Mouse (Mus musculus) hindbrain, embryonic 13.5 days (tissue): Measurements from ENCODE around the gene Tgfb2. TPM values are rescaled to one million over a fixed set of nuclear protein-coding genes. Genes with fewer than 3 reads are reported as not detected.

Experiments used
- ATAC-seq: fragments of 200-750 bp; cut with Nextera tagmentation; 2 replicates; pipeline ENCODE4 v1.8.0; 2017; ENCODE audit warnings: moderate TSS enrichment; ENCODE audit not compliant: low FRiP score
- H3K27ac ChIP-seq: fragments of 300-500 bp; sonication (generic); 2 replicates; pipeline ENCODE4 v1.5.1; 2015; ENCODE audit warnings: inconsistent platforms, mild to moderate bottlenecking, moderate library complexity
- H3K27me3 ChIP-seq: fragments of 300-500 bp; sonication (generic); 2 replicates; pipeline ENCODE4 v1.6.1; 2015; ENCODE audit warnings: mild to moderate bottlenecking, inconsistent platforms
- H3K36me3 ChIP-seq: fragments of 300-500 bp; sonication (generic); 2 replicates; pipeline ENCODE4 v1.6.1; 2015; ENCODE audit warnings: mild to moderate bottlenecking, inconsistent platforms
- H3K4me1 ChIP-seq: fragments of 300-500 bp; sonication (generic); replicated peaks from 2 replicates; pipeline ENCODE4 v1.6.1; 2015; ENCODE audit warnings: inconsistent platforms
- H3K4me2 ChIP-seq: fragments of 300-500 bp; sonication (generic); 2 replicates; pipeline ENCODE4 v1.6.1; 2015; ENCODE audit warnings: inconsistent platforms, mild to moderate bottlenecking, moderate library complexity
- H3K4me3 ChIP-seq: fragments of 300-500 bp; sonication (generic); 2 replicates; pipeline ENCODE4 v1.5.1; 2015; ENCODE audit warnings: mild to moderate bottlenecking, inconsistent platforms
- H3K9ac ChIP-seq: fragments of 300-500 bp; sonication (generic); 2 replicates; pipeline ENCODE4 v1.6.1; 2015; ENCODE audit warnings: mild to moderate bottlenecking, inconsistent platforms
- H3K9me3 ChIP-seq: fragments of 300-500 bp; sonication (generic); 2 replicates; pipeline ENCODE4 v1.6.1; 2016; ENCODE audit warnings: inconsistent platforms
- WGBS: fragments of 180-500 bp; shearing (Covaris S2); methylation state at CpG from one replicate; pipeline ENCODE4 v1.1.7; 2015; 5-methylcytosine and 5-hydroxymethylcytosine counted together
- polyA plus RNA-seq: library from polyadenylated mRNA; unstranded; fragments of >200 nt; fragmentation: Nextera tagmentation; extraction: Ambion mirVana; gene quantifications from 2 replicates; pipeline ENCODE4 v1.2.1, GENCODE M21; 2015

The Tgfb2 gene
- polyA plus RNA-seq, 1 experiment from 2014 or later: 20.6 TPM

GRCm38 (mm10) chr1:186698583-186699338 is 7.0 kb downstream of the Tgfb2 start:
- Histone ChIP-seq H3K27me3 (peaks cover 6% of the 10 kb centered on the region; the same call in 1 of the 2 replicates), H3K4me3 (no peak overlapping the region), H3K36me3 (no peaks in the 10 kb centered on the region), H3K4me2 (no peak overlapping the region), H3K27ac (no peak overlapping the region), H3K4me1 (peaks cover 13% of the 10 kb centered on the region), H3K9me3 (no peaks in the 10 kb centered on the region), H3K9ac (no peak overlapping the region)
- WGBS: 76% methylated on average over 15 of the region's 15 CpGs
- ATAC-seq: no peak

GRCm38 (mm10) chr1:186696231-186696630 is 9.6 kb downstream of the Tgfb2 start:
- Histone ChIP-seq H3K4me3 (no peak overlapping the region), H3K9me3 (no peaks in the 10 kb centered on the region), H3K27me3 (no peaks in the 10 kb centered on the region), H3K4me1 (no peaks in the 10 kb centered on the region), H3K9ac (no peak overlapping the region), H3K4me2 (no peak overlapping the region), H3K27ac (no peak overlapping the region), H3K36me3 (no peaks in the 10 kb centered on the region)
- no peak for ATAC-seq
- WGBS: 88% methylated on average over 9 of the region's 9 CpGs

- no peaks in the 10 kb centered on the region for H3K36me3 ChIP-seq
- H3K4me2 ChIP-seq: no peak overlapping the region
- no peak overlapping the region for H3K27ac ChIP-seq
- no peaks in the 10 kb centered on the region for H3K9me3 ChIP-seq
- no peak for ATAC-seq
- H3K4me3 ChIP-seq: no peak overlapping the region
- H3K9ac ChIP-seq: no peak overlapping the region
- no peaks in the 10 kb centered on the region for H3K4me1 ChIP-seq
- no peaks in the 10 kb centered on the region for H3K27me3 ChIP-seq
- 69% methylated on average over 4 of the region's 4 CpGs for WGBS
Observed at GRCm38 (mm10) chr1:186695361-186695760, 10.4 kb downstream of the Tgfb2 start.

- Histone ChIP-seq H3K4me1 (no peaks in the 10 kb centered on the region), H3K27me3 (no peaks in the 10 kb centered on the region), H3K9me3 (no peaks in the 10 kb centered on the region), H3K36me3 (no peaks in the 10 kb centered on the region), H3K9ac (no peak overlapping the region), H3K4me2 (no peak overlapping the region), H3K27ac (no peak overlapping the region), H3K4me3 (no peak overlapping the region)
- no peak for ATAC-seq
- 89% methylated on average over 4 of the region's 4 CpGs for WGBS
Observed at GRCm38 (mm10) chr1:186692370-186692769, 13.4 kb downstream of the Tgfb2 start.

- Histone ChIP-seq H3K4me3 (no peak overlapping the region), H3K27ac (no peak overlapping the region), H3K4me2 (no peak overlapping the region), H3K9me3 (no peaks in the 10 kb centered on the region), H3K27me3 (no peaks in the 10 kb centered on the region), H3K4me1 (no peaks in the 10 kb centered on the region), H3K36me3 (no peaks in the 10 kb centered on the region), H3K9ac (no peak overlapping the region)
- ATAC-seq: no peak
- WGBS: 82% methylated on average over 9 of the region's 9 CpGs
Observed at GRCm38 (mm10) chr1:186691708-186692107, 14.1 kb downstream of the Tgfb2 start.

GRCm38 (mm10) chr1:186684041-186684440 is 21.7 kb downstream of the Tgfb2 start:
- H3K9ac ChIP-seq: no peak overlapping the region
- no peak overlapping the region for H3K27ac ChIP-seq
- no peaks in the 10 kb centered on the region for H3K9me3 ChIP-seq
- WGBS: 92% methylated on average over 3 of the region's 3 CpGs
- no peaks in the 10 kb centered on the region for H3K36me3 ChIP-seq
- peaks cover 10% of the 10 kb centered on the region; the same call in 1 of the 2 replicates for H3K4me1 ChIP-seq
- no peaks in the 10 kb centered on the region for H3K27me3 ChIP-seq
- no peak for ATAC-seq
- H3K4me3 ChIP-seq: no peak overlapping the region
- H3K4me2 ChIP-seq: no peak overlapping the region

- no peaks in the 10 kb centered on the region for H3K9me3 ChIP-seq
- no peak overlapping the region for H3K4me2 ChIP-seq
- no peak overlapping the region for H3K27ac ChIP-seq
- H3K27me3 ChIP-seq: no peaks in the 10 kb centered on the region
- H3K4me1 ChIP-seq: peaks cover 10% of the 10 kb centered on the region; the same call in 1 of the 2 replicates
- no peak overlapping the region for H3K9ac ChIP-seq
- ATAC-seq: no peak
- 28% methylated on average over 7 of the region's 7 CpGs for WGBS
- H3K36me3 ChIP-seq: no peaks in the 10 kb centered on the region
- H3K4me3 ChIP-seq: no peak overlapping the region
Observed at GRCm38 (mm10) chr1:186682606-186683005, 23.2 kb downstream of the Tgfb2 start.

GRCm38 (mm10) chr1:186677614-186678013 is 28.2 kb downstream of the Tgfb2 start:
- no peak overlapping the region for H3K4me3 ChIP-seq
- no peak overlapping the region for H3K4me2 ChIP-seq
- no peak overlapping the region for H3K9ac ChIP-seq
- H3K27ac ChIP-seq: no peak overlapping the region
- H3K9me3 ChIP-seq: no peaks in the 10 kb centered on the region
- 86% methylated on average over 12 of the region's 12 CpGs for WGBS
- no peaks in the 10 kb centered on the region for H3K36me3 ChIP-seq
- peaks cover 20% of the 10 kb centered on the region for H3K4me1 ChIP-seq
- H3K27me3 ChIP-seq: no peaks in the 10 kb centered on the region
- ATAC-seq: no peak

GRCm38 (mm10) chr1:186676199-186676598 is 29.6 kb downstream of the Tgfb2 start:
- WGBS: 54% methylated on average over 5 of the region's 5 CpGs
- Histone ChIP-seq H3K4me2 (no peak overlapping the region), H3K36me3 (no peaks in the 10 kb centered on the region), H3K4me3 (no peak overlapping the region), H3K4me1 (peaks cover 13% of the 10 kb centered on the region), H3K9ac (no peak overlapping the region), H3K9me3 (no peaks in the 10 kb centered on the region), H3K27me3 (no peaks in the 10 kb centered on the region), H3K27ac (no peak overlapping the region)
- ATAC-seq: no peak

GRCm38 (mm10) chr1:186675263-186675662 is 30.5 kb downstream of the Tgfb2 start:
- peaks cover 13% of the 10 kb centered on the region for H3K4me1 ChIP-seq
- no peak overlapping the region for H3K4me3 ChIP-seq
- no peak overlapping the region for H3K4me2 ChIP-seq
- H3K9ac ChIP-seq: no peak overlapping the region
- no peaks in the 10 kb centered on the region for H3K27me3 ChIP-seq
- no peak overlapping the region for H3K27ac ChIP-seq
- no peaks in the 10 kb centered on the region for H3K36me3 ChIP-seq
- no peaks in the 10 kb centered on the region for H3K9me3 ChIP-seq
- no peak for ATAC-seq
- 81% methylated on average over 6 of the region's 6 CpGs for WGBS

GRCm38 (mm10) chr1:186674621-186675020 is 31.2 kb downstream of the Tgfb2 start:
- H3K27ac ChIP-seq: no peak overlapping the region
- no peak overlapping the region for H3K9ac ChIP-seq
- ATAC-seq: no peak
- no peaks in the 10 kb centered on the region for H3K9me3 ChIP-seq
- H3K36me3 ChIP-seq: no peaks in the 10 kb centered on the region
- 89% methylated on average over 3 of the region's 3 CpGs for WGBS
- no peaks in the 10 kb centered on the region for H3K27me3 ChIP-seq
- no peak overlapping the region for H3K4me2 ChIP-seq
- peaks cover 13% of the 10 kb centered on the region for H3K4me1 ChIP-seq
- H3K4me3 ChIP-seq: no peak overlapping the region

- H3K27me3 ChIP-seq: no peaks in the 10 kb centered on the region
- H3K9me3 ChIP-seq: no peaks in the 10 kb centered on the region
- peaks cover 13% of the 10 kb centered on the region for H3K4me1 ChIP-seq
- ATAC-seq: no peak
- no peaks in the 10 kb centered on the region for H3K36me3 ChIP-seq
- no peak overlapping the region for H3K9ac ChIP-seq
- H3K4me3 ChIP-seq: no peak overlapping the region
- no peak overlapping the region for H3K4me2 ChIP-seq
- H3K27ac ChIP-seq: no peak overlapping the region
- 53% methylated on average over 4 of the region's 4 CpGs for WGBS
Observed at GRCm38 (mm10) chr1:186673166-186673565, 32.6 kb downstream of the Tgfb2 start.

GRCm38 (mm10) chr1:186663412-186663811 is 42.4 kb downstream of the Tgfb2 start:
- Histone ChIP-seq H3K4me2 (no peak overlapping the region), H3K4me1 (no peaks in the 10 kb centered on the region), H3K27ac (no peak overlapping the region), H3K4me3 (no peak overlapping the region), H3K36me3 (no peaks in the 10 kb centered on the region), H3K9ac (no peak overlapping the region), H3K9me3 (no peaks in the 10 kb centered on the region), H3K27me3 (no peaks in the 10 kb centered on the region)
- ATAC-seq: no peak
- 94% methylated on average over 11 of the region's 11 CpGs for WGBS
